Mouse (Mus musculus): ENCODE results near the gene Zfp658. TPM values are rescaled to one million over a fixed set of nuclear protein-coding genes. Genes with fewer than 3 reads are reported as not detected.

The Zfp658 gene
- 1.1 and 2.3 TPM in 2 replicates for polyA plus RNA-seq (2012; rRNA removed; ENCODE audit: low replicate concordance)

DNA sequence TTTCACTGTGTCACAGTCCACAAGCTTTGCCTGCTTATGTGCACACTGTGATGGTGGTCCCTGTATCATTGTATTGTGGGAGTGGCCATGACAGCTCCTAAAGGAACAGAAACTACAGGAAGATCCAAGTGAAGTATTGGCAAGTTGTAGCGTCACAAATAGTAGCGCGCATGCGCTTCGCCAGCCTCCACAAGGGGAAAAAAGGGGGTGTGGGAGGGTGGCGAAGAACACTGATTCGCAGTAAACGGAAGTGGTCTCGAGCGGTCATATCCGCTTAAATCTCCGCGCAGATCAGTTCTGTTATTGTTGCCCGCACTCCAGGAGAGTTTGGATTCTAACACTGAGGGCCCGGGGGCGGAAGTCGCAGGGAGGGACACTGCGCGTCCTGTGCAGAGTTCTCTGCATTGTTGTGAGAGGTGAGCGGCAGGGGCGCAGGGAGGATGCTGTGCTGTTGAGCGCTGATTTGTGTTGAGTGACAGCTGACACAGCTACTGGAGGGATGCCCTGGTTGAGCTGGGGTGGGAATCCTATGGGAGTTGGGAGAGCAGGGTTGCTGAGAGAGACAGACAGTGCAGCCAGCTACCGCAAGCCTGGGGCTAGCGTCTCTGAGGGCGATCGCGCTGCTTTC, at the start of gene Zfp658:
Gene Zfp658, plus strand, starts transcription at position 251 of the 628 bp plus-strand sequence.

DNA sequence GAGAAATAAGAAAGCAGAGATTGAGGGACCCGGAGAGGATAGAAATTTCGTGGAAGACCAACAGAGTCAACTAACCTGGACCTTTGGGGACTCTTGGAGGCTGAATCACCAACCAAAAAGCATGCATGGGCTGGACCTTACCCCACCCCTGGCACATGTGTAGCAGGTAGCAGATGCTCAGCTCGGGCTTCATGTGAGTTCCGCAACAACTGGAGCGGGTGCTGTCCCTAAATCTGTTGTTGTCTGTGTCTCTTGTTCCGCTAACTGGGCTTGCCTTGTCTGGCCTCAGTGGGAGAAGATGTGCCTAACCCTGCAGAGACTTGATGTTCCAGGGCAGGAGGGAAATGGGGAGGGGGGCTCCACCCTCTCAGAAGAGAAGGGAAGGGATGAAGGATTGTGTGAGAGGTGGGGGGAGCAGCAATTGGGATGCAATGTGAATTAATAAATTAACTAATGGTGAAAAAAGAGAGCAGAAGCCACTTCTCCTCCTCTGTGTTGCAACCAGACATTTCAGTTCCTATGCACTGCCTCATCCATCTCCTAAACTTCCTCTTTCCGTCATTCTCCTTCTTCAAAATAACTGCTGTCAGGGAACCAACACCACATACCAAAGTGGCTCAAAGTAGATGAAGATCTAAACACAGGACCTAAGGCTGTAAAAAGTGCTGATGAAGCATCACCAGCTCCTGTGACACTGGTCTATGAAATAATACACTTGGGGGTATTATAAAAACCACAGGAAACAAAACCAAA, 17.7 kb upstream of the Zfp658 start, which contains the start of gene Cd33:
Gene Cd33, minus strand, starts transcription at position 204 of the 753 bp plus-strand sequence.

DNA sequence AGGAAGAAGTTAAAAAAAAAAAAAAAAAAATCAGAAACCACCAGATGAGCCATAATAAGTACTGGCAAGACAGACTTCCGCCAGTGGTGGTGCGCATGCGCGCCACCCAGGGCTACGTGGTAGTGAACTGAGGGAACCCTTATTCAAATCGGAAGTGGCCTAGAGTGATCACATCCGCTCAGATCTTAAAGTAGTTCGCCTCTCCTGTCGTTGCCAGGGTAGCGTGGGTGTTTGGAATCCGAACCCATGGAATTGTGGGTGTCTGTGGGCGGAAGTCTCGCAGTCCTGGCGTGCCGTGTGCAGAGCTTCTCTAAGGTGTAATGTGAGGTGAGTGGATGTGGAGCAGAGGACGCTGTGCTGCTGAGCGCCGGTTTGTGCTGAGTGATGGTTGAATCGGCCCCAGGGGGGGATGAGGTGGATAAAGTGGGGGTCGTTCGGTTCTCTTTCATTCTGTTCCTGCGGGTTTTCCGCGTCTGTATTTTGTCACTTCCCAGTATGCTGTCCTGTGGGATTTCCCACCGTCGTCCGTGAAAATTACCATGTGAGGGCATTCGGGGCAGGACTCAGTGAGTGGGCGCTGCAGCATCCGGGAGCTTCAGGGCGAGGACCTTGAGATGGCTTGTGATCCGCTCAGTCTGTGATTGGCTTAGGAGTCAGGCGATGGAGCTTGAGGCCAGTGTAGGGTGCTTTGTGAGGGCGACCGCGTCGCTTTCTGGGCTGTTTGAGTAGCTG, 17.6 kb downstream of the Zfp658 start, which contains the start of gene Zfp719:
Gene Zfp719, plus strand, starts transcription at position 171 of the 732 bp plus-strand sequence.

DNA sequence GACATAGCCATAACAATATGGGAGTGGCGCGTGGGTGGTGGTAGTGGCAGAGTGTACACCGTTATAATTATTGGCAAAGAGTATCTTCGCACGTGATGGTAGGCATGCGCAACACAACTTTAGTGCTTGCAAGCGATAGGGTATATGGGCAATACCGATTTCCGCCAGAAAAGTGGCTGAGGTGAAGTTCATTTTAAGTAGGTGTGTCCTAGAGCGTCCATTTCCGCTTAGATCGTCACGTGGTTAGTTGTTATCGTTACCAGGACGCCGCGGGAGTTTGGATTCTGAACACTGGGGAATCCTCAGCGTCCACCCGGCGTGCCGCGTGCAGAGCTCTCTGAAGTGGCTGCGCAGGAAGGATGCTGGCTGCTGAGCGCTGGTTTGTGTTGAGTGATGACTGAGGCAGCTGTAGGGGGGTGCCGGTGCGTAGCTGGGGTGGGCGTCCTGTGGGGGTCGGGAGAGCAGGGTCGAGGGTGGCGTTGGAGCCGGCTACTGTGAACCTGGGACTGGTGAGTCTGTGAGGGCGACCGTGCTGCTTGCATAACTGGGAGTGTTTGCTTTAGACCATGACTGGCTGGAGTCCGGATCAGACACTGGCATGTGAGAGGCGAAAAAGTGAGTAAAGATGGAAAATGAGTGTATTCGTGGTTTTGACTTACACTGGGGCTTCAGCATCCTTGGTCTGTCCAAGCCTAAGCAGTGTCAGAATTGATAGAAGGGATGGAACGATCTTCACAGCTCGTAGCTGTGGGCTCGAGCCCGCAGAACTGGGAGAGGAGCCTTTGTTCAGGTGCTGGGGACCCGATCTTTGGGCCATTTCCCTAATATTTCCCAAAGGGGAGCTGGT, 45.1 kb downstream of the Zfp658 start, which contains the start of gene Zfp819:
Gene Zfp819, plus strand, starts transcription at position 274 of the 847 bp plus-strand sequence.

Other genes starting within 250 kb of the Zfp658 start
- 3.2 and 5.5 TPM in 2 replicates for gene Zfp715, start 249.0 kb upstream of the Zfp658 start, polyA plus RNA-seq (2012; rRNA removed; ENCODE audit: low replicate concordance)
- 1.7 and 2.1 TPM in 2 replicates for gene Siglecf, start 210.9 kb upstream of the Zfp658 start, polyA plus RNA-seq (2012; rRNA removed; ENCODE audit: low replicate concordance)
- 60.6 and 83.5 TPM in 2 replicates for gene Siglecg, start 154.1 kb upstream of the Zfp658 start, polyA plus RNA-seq (2012; rRNA removed; ENCODE audit: low replicate concordance)
- gene Lim2, start 134.6 kb upstream of the Zfp658 start, polyA plus RNA-seq (2012; rRNA removed; ENCODE audit: low replicate concordance): 0.07 TPM in 1 of 2 replicates, not detected in the other
- gene Nkg7, start 125.2 kb upstream of the Zfp658 start, polyA plus RNA-seq (2012; rRNA removed; ENCODE audit: low replicate concordance): 59.9 and 70.1 TPM in 2 replicates
- not detected in 2 replicates for gene Cldnd2, start 121.5 kb upstream of the Zfp658 start, polyA plus RNA-seq (2012; rRNA removed; ENCODE audit: low replicate concordance)
- 140 and 200 TPM in 2 replicates for gene Etfb, start 118.2 kb upstream of the Zfp658 start, polyA plus RNA-seq (2012; rRNA removed; ENCODE audit: low replicate concordance)
- 1.4 and 5.6 TPM in 2 replicates for gene Gm45233, start 118.1 kb upstream of the Zfp658 start, polyA plus RNA-seq (2012; rRNA removed; ENCODE audit: low replicate concordance)
- 9.8 and 10.5 TPM in 2 replicates for gene Vsig10l, start 99.1 kb upstream of the Zfp658 start, polyA plus RNA-seq (2012; rRNA removed; ENCODE audit: low replicate concordance)
- 6.9 and 7.2 TPM in 2 replicates for gene Iglon5, start 72.2 kb upstream of the Zfp658 start, polyA plus RNA-seq (2012; rRNA removed; ENCODE audit: low replicate concordance)
- not detected in 2 replicates for gene 4931406B18Rik, start 56.3 kb upstream of the Zfp658 start, polyA plus RNA-seq (2012; rRNA removed; ENCODE audit: low replicate concordance)
- 15.0 and 29.1 TPM in 2 replicates for gene Cd33, start 17.8 kb upstream of the Zfp658 start, polyA plus RNA-seq (2012; rRNA removed; ENCODE audit: low replicate concordance)
- 0.99 and 2.5 TPM in 2 replicates for gene Zfp719, start 17.4 kb downstream of the Zfp658 start, polyA plus RNA-seq (2012; rRNA removed; ENCODE audit: low replicate concordance)
- 0.06 TPM in 2 replicates for gene Zfp819, start 44.9 kb downstream of the Zfp658 start, polyA plus RNA-seq (2012; rRNA removed; ENCODE audit: low replicate concordance)
- gene Ceacam18, start 72.5 kb downstream of the Zfp658 start, polyA plus RNA-seq (2012; rRNA removed; ENCODE audit: low replicate concordance): not detected in 2 replicates
- 3.8 and 5.4 TPM in 2 replicates for gene Siglece, start 97.9 kb downstream of the Zfp658 start, polyA plus RNA-seq (2012; rRNA removed; ENCODE audit: low replicate concordance)
- gene Ctu1, start 109.8 kb downstream of the Zfp658 start, polyA plus RNA-seq (2012; rRNA removed; ENCODE audit: low replicate concordance): 9.2 and 18.9 TPM in 2 replicates
- not detected in 2 replicates for gene Klk14, start 128.2 kb downstream of the Zfp658 start, polyA plus RNA-seq (2012; rRNA removed; ENCODE audit: low replicate concordance)
- 0.16 and 0.33 TPM in 2 replicates for gene Klk13, start 150.3 kb downstream of the Zfp658 start, polyA plus RNA-seq (2012; rRNA removed; ENCODE audit: low replicate concordance)
- not detected in 2 replicates for gene Klk12, start 206.6 kb downstream of the Zfp658 start, polyA plus RNA-seq (2012; rRNA removed; ENCODE audit: low replicate concordance)
- 2.4 and 4.7 TPM in 2 replicates for gene Klk11, start 212.3 kb downstream of the Zfp658 start, polyA plus RNA-seq (2012; rRNA removed; ENCODE audit: low replicate concordance)
- gene Klk10, start 218.8 kb downstream of the Zfp658 start, polyA plus RNA-seq (2012; rRNA removed; ENCODE audit: low replicate concordance): 0.98 and 8.7 TPM in 2 replicates
- gene Klk9, start 229.6 kb downstream of the Zfp658 start, polyA plus RNA-seq (2012; rRNA removed; ENCODE audit: low replicate concordance): 0.14 and 0.30 TPM in 2 replicates
- gene Klk8, start 235.3 kb downstream of the Zfp658 start, polyA plus RNA-seq (2012; rRNA removed; ENCODE audit: low replicate concordance): 7.4 and 14.6 TPM in 2 replicates
- gene Klk7, start 249.0 kb downstream of the Zfp658 start, polyA plus RNA-seq (2012; rRNA removed; ENCODE audit: low replicate concordance): 0.11 and 4.9 TPM in 2 replicates

Measured in mammary gland, adult 2 months (tissue).